Mouse (Mus musculus) lung, postnatal 0 days (tissue): Measurements from ENCODE around the gene Sept8.

ENCODE experiments used
- CTCF ChIP-seq: IDR thresholded peaks from 2 replicates; pipeline ENCODE4 v1.5.1; 2016; ENCODE audit warnings: antibody characterized with exemption, mild to moderate bottlenecking
- EP300 ChIP-seq: IDR thresholded peaks from 2 replicates; pipeline ENCODE4 v1.6.1; 2016; ENCODE audit warnings: antibody characterized with exemption, mild to moderate bottlenecking, control low read depth

DNA sequence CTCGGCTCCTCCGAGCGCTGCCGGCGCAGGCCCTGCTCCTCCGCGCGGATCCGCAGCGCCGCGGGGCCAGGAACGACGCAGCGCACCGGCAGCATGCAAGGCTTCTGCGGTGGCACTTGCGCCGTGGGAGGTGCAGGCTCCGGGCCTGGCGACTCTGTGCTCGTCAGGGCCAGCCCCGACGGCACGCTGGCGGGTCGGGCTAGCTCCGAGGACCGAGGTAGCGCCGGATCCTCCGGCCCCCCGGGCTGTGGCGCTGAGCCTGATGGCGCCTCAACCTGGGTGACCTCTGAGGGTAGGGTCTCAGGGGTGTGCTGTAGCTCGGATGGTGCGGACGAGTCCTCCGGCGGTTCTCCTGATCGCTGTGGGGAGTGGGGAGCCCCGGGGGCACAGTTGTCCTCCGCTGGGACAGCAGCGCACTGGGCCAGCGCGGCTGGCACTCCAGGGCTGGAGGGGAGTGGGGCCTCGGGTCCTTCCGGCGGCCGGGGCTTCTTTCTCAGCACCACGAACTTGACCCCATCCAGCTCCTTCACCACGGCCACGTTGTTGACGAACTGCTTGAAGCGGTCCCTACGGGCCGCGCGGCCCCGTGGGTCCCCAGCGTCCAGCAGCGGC is 39.8 kb upstream of the Sept8 start:
- TF ChIP-seq CTCF (no peak), EP300 (no peak)
